Mouse (Mus musculus) stomach, embryonic 14.5 days (tissue): ENCODE data around the gene Nkx2-9. TPM values are rescaled to one million over a fixed set of nuclear protein-coding genes. Genes with fewer than 3 reads are reported as not detected.

Experiments
- ATAC-seq: fragments of 200-750 bp; cut with Nextera tagmentation; 2 replicates; pipeline ENCODE4 v1.8.0; 2017; ENCODE audit warnings: low read depth, moderate TSS enrichment; ENCODE audit not compliant: insufficient number of reproducible peaks, insufficient read depth, low FRiP score
- H3K27ac ChIP-seq: fragments of 300-500 bp; sonication (generic); 2 replicates; pipeline ENCODE4 v1.5.1; 2014; ENCODE audit warnings: mild to moderate bottlenecking, low read length, moderate library complexity, mixed read lengths
- H3K27me3 ChIP-seq: fragments of 300-500 bp; sonication (generic); 2 replicates; pipeline ENCODE4 v1.6.1; 2014; ENCODE audit warnings: low read length, control low read depth, mixed read lengths; ENCODE audit not compliant: control insufficient read depth, insufficient read depth
- H3K36me3 ChIP-seq: fragments of 300-500 bp; sonication (generic); 2 replicates; pipeline ENCODE4 v1.6.1; 2014; ENCODE audit warnings: mild to moderate bottlenecking, control low read depth, low read length, moderate library complexity, mixed read lengths; ENCODE audit not compliant: control insufficient read depth, insufficient read depth
- H3K4me1 ChIP-seq: fragments of 300-500 bp; sonication (generic); 2 replicates; pipeline ENCODE4 v1.6.1; 2014; ENCODE audit warnings: low read length, control low read depth, mixed read lengths; ENCODE audit not compliant: control insufficient read depth, insufficient read depth
- H3K4me2 ChIP-seq: fragments of 300-500 bp; sonication (generic); replicated peaks from 2 replicates; pipeline ENCODE4 v1.6.1; 2014; ENCODE audit warnings: low read depth, low read length, control low read depth
- H3K4me3 ChIP-seq: fragments of 300-500 bp; sonication (generic); 2 replicates; pipeline ENCODE4 v1.5.1; 2014; ENCODE audit warnings: low read depth, low read length, control low read depth
- H3K9ac ChIP-seq: fragments of 300-500 bp; sonication (generic); replicated peaks from 2 replicates; pipeline ENCODE4 v1.6.1; 2014; ENCODE audit warnings: low read depth, mild to moderate bottlenecking, control low read depth, low read length, moderate library complexity, mixed read lengths
- H3K9me3 ChIP-seq: fragments of 300-500 bp; sonication (generic); 2 replicates; pipeline ENCODE4 v1.6.1; 2016; ENCODE audit warnings: low read depth, low read length, control low read depth; ENCODE audit not compliant: control insufficient read depth
- WGBS: fragments of 180-500 bp; shearing (Covaris S2); extraction: QIAGEN DNeasy Blood & Tissue Kit; methylation state at CpG from one replicate; pipeline ENCODE4 v1.1.7; 2014; 5-methylcytosine and 5-hydroxymethylcytosine counted together
- polyA plus RNA-seq: library from polyadenylated mRNA; unstranded; fragments of >200 nt; fragmentation: Nextera tagmentation; extraction: Ambion mirVana; gene quantifications from 2 replicates; pipeline ENCODE4 v1.2.1, GENCODE M21; 2014

Nkx2-9 gene
- not detected in 2 replicates for polyA plus RNA-seq

DNA sequence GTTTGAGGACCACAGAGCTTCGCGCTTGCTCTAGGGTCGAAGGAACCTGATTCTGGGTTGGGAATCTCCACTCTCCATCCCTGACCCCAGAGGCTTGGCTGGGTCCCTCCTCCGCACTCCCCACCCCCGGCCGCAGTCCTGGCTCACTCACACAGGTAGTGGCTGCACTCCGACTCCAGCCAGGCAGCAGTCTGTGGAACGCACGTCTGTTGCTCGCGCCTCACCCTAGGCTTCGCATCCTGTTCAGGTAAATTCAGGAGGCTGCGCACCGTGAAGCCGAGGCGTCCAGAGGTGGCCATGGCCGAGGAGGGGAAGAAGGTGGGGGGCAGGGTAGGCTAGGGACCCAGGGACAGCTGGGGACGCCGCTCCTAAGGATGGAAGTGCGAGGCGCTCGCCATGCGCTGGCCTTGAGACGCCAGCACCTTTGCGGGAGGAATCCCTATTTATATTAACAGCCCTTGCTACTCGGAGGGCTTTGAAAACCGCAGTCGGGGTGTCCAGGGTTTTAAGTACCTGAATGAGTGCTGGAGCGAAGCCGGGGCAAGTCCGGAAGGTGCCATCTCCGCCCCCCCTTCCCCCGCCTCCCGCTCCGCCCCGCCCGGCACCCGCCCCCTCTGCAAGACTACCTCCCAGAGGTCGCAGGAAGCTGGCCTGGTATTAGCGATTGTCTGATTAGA is at the start of gene Nkx2-9:
Nkx2-9 (minus strand) TSS at position 524 of the 677 bp plus-strand sequence.
- ATAC-seq: 0 out of 2 replicates have a peak, but pooled peaks have one; percentile 28
- H3K9me3 ChIP-seq: no peaks in the 10 kb centered on the region
- peak within 1 kb of the TSS; percentile 27 for H3K4me3 ChIP-seq
- no peak within 1 kb of the TSS for H3K27ac ChIP-seq
- H3K4me2 ChIP-seq: peak within 1 kb of the TSS; percentile 46
- under 1% methylated on average over 38 of the region's 40 CpGs for WGBS
- 0 out of 2 replicates have a peak, but pooled peaks cover 4% of the 10 kb centered on the region for H3K4me1 ChIP-seq
- H3K36me3 ChIP-seq: no peaks in the 10 kb centered on the region
- H3K9ac ChIP-seq: no peak within 1 kb of the TSS
- H3K27me3 ChIP-seq: peaks cover 75% of the 10 kb centered on the region

DNA sequence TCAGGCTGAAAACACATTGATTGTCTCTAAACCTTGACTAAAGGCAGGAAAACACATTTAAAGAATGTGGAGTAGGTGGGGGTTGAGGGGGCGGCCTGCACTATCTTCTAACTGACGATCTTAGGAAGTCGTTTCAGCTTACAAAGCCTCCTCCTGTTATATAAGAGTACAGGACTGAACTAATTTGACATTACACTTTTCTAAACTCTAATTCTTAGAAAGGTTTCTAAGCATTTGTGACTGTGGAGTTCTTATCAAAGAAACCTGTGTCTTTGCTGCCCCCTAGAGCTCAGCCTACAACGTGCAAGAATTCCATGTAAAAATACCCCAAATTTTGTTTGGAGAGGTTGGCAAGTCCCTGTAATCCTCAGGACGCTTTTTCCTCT is 24.1 kb upstream of the Nkx2-9 start:
- Histone ChIP-seq H3K4me1 (no peaks in the 10 kb centered on the region), H3K27ac (no peak overlapping the region), H3K27me3 (no peaks in the 10 kb centered on the region), H3K36me3 (no peaks in the 10 kb centered on the region), H3K9me3 (no peaks in the 10 kb centered on the region), H3K9ac (no peak overlapping the region), H3K4me3 (no peak overlapping the region), H3K4me2 (peak overlapping the region; percentile 17; the same call in 1 of the 2 replicates)
- peak; percentile 56; the same call in 1 of the 2 replicates for ATAC-seq
- WGBS: 4% methylated on average over 5 of the region's 5 CpGs

DNA sequence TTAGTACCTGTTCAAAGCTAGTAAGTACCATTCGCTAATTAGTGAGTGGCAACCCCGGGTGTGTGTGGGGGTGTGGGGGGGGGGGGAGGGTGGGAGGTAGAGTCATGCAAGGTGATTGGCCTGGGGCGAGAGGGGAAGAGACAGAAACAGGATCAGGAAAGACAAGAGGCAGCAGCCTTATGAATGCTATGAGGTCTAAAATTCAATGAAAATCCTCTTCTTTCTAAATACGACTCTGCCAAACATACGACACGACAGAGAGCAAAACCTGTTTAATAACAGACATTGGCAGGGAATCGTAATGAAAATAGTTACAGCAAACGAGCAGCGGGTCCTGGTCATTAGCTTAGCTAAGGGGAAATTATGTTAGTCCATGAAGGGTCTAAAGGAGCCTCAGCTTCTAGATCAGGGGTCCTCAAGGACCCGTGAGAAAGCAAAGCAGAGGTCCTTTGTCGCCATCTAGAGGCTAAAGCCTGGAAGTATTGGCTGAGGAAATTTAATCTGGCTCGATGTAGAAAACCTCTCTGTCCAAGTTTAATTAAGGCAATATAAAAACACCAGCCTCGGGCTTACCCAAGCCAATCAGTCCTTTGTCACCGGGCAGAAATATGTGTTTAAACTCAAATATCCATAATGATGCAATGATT is 23.6 kb upstream of the Nkx2-9 start:
- no peak overlapping the region for H3K27ac ChIP-seq
- H3K4me1 ChIP-seq: no peaks in the 10 kb centered on the region
- 24% methylated on average over 14 of the region's 14 CpGs for WGBS
- no peaks in the 10 kb centered on the region for H3K27me3 ChIP-seq
- peak overlapping the region; percentile 17; the same call in 1 of the 2 replicates for H3K4me2 ChIP-seq
- no peak overlapping the region for H3K9ac ChIP-seq
- no peaks in the 10 kb centered on the region for H3K36me3 ChIP-seq
- ATAC-seq: peak; percentile 33; the same call in 1 of the 2 replicates
- no peaks in the 10 kb centered on the region for H3K9me3 ChIP-seq
- no peak overlapping the region for H3K4me3 ChIP-seq

DNA sequence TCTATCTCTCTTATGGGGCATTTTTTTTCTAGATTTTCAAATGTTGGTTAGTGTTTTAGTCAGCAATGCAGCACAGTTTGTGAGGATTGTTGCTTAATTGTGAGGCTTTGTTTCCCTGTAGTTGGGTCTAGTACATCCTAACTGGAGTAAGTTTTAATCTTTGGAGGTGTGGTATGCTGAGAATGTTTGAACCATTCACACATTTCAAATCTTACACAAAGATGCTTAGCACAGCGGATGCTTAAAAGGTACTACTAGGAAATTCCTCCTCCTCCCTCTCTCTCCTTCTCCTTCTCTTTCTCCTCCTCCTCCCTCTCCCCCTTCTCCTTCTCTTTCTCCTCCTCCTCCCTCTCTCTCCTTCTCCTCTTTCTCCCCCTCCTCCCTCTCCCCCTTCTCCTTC is 3.0 kb upstream of the Nkx2-9 start:
- no peaks in the 10 kb centered on the region for H3K36me3 ChIP-seq
- H3K27me3 ChIP-seq: peaks cover 58% of the 10 kb centered on the region
- no peak for ATAC-seq
- 0 out of 2 replicates have a peak, but pooled peaks cover 4% of the 10 kb centered on the region for H3K4me1 ChIP-seq
- H3K9me3 ChIP-seq: no peaks in the 10 kb centered on the region
- H3K4me2 ChIP-seq: no peak overlapping the region
- no peak overlapping the region for H3K27ac ChIP-seq
- no peak overlapping the region for H3K9ac ChIP-seq
- H3K4me3 ChIP-seq: no peak overlapping the region
- 11% methylated on average over 1 of the region's 1 CpGs for WGBS

DNA sequence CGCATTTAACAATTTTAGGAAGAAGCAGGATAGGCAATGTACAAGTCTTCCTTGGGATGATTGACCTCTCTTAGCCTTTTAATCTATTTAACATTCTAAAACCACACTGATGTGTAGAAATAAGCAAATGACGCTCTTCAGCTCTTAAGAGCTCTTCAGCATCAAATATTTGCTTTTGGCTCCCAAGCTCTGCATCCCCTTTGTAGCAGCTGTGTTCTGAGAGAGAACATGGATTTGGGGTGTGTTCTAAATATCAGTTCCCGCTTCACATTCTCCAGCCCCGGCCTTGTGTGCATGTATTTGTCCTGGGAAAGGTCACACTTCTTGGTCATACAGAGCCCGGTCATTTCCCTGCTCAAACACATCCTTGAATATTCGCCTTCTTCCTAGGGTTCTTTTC is 2.3 kb upstream of the Nkx2-9 start:
- ATAC-seq: no peak
- H3K4me1 ChIP-seq: 0 out of 2 replicates have a peak, but pooled peaks cover 4% of the 10 kb centered on the region
- H3K9ac ChIP-seq: no peak overlapping the region
- 10% methylated on average over 6 of the region's 6 CpGs for WGBS
- no peaks in the 10 kb centered on the region for H3K36me3 ChIP-seq
- peaks cover 65% of the 10 kb centered on the region for H3K27me3 ChIP-seq
- H3K9me3 ChIP-seq: no peaks in the 10 kb centered on the region
- H3K4me3 ChIP-seq: no peak overlapping the region
- no peak overlapping the region for H3K27ac ChIP-seq
- H3K4me2 ChIP-seq: no peak overlapping the region

DNA sequence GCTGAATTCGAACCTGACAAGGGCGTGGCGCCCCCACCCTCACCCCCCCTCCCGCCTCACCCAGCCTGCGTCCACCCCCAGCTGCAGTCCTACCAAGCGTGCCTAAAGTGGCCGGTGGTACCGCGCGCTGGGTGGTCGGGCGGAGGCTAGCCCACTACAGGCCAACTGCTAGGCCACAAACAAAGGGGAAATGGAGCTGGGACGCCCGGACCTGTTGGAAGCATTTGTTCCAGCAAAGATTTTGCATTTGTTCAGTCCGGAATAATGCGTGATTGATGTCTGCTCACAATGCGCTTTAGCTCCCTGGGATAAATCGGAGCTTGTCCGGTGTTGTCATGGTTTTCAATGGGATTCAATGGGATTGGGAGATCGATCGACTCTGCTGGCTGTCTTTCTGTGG is 1.4 kb upstream of the Nkx2-9 start:
- 2% methylated on average over 21 of the region's 21 CpGs for WGBS

DNA sequence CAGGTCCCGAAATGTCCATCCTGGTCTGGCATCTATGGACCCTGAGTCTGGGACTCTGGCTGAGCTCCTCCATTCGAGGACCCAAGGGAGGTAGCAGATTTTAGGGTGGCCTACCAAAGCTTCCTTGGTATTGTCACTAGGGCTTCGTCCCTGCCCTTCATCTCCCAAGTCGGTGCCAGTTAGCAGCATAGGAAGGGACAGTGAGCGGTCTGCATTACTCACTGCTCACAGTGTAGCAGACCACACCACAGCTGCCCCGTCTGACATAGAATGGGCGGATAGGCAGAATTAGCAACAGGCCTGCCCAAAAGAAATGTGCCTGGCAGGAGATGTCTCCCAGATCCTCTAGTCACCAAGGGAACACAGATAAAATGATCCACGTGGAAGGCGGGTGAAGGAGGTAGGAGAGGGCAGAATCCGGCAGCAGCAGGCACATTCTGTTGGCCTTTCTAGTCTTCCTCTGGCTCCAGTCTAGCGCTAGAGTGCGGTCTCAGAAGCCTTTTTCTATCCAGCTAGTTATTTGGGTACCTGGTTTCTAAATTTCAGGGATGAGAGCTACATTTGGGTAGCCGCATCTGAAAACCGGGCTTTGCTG is 929 bp upstream of the Nkx2-9 start:
- H3K9me3 ChIP-seq: no peaks in the 10 kb centered on the region
- 3% methylated on average over 14 of the region's 14 CpGs for WGBS
- no peak for ATAC-seq
- H3K9ac ChIP-seq: no peak overlapping the region
- H3K27me3 ChIP-seq: peaks cover 73% of the 10 kb centered on the region
- no peaks in the 10 kb centered on the region for H3K36me3 ChIP-seq
- H3K4me2 ChIP-seq: no peak overlapping the region
- no peak overlapping the region for H3K4me3 ChIP-seq
- H3K4me1 ChIP-seq: 0 out of 2 replicates have a peak, but pooled peaks cover 4% of the 10 kb centered on the region
- no peak overlapping the region for H3K27ac ChIP-seq

More for the DNA sequence above, 1.4 kb upstream of the Nkx2-9 start:
- no peak overlapping the region for H3K9ac ChIP-seq
- no peak overlapping the region for H3K4me3 ChIP-seq
- no peak overlapping the region for H3K27ac ChIP-seq
- H3K36me3 ChIP-seq: no peaks in the 10 kb centered on the region
- ATAC-seq: no peak
- no peak overlapping the region for H3K4me2 ChIP-seq
- no peaks in the 10 kb centered on the region for H3K9me3 ChIP-seq
- 0 out of 2 replicates have a peak, but pooled peaks cover 4% of the 10 kb centered on the region for H3K4me1 ChIP-seq
- H3K27me3 ChIP-seq: peaks cover 73% of the 10 kb centered on the region

DNA sequence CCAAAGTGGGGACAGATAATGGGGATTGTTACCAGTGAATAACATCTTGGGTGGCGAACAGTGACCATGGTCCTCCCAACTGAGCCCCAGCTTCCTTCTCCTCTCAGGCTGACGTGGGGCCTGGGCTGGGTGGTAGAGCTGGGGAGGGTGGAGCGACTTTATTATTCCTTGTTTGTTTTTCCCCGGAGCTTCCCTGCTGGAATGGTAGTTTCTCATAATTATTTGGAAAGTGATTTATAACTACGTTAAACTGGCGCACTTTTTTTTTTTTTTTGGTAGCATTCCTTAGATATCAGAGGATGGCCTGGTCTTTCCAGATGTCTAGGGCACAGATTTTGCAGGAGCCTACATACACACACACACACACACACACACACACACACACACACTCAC is 350 bp upstream of the Nkx2-9 start:
- no peaks in the 10 kb centered on the region for H3K36me3 ChIP-seq
- H3K4me2 ChIP-seq: peak overlapping the region; percentile 22
- no peak overlapping the region for H3K27ac ChIP-seq
- no peaks in the 10 kb centered on the region for H3K9me3 ChIP-seq
- no peak for ATAC-seq
- H3K27me3 ChIP-seq: peaks cover 75% of the 10 kb centered on the region
- 2% methylated on average over 6 of the region's 6 CpGs for WGBS
- H3K4me3 ChIP-seq: peak overlapping the region; percentile 15; the same call in 1 of the 2 replicates
- no peak overlapping the region for H3K9ac ChIP-seq
- H3K4me1 ChIP-seq: 0 out of 2 replicates have a peak, but pooled peaks cover 4% of the 10 kb centered on the region
